Mouse (Mus musculus) MEL (cell line): Measurements from ENCODE around the gene Man2b2. TPM values are rescaled to one million over a fixed set of nuclear protein-coding genes. Genes with fewer than 3 reads are reported as not detected.

Source experiments
- DNase-seq: peaks from one replicate; pipeline ENCODE4 v3.0.0; 2011; ENCODE audit warnings: low read depth, low spot score
- H3K27ac ChIP-seq: 2 replicates; pipeline ENCODE4 v1.5.1; 2012; ENCODE audit warnings: low read depth, mild to moderate bottlenecking, control low read depth, low read length, moderate library complexity; ENCODE audit not compliant: control insufficient read depth
- H3K27me3 ChIP-seq, 2 experiments: fragments of 150-350 bp in 1 of 2; sonication (generic) in 1 of 2; 2 replicates each; pipeline ENCODE4 v1.6.1; 2012; ENCODE audit warnings: low read length in 2 of 2, mild to moderate bottlenecking in 2 of 2, improper control_type of control experiment in 1 of 2, moderate library complexity in 1 of 2; ENCODE audit not compliant: insufficient read depth in 2 of 2, control insufficient read depth in 1 of 2
- H3K36me3 ChIP-seq, 2 experiments: 2 replicates each; pipeline ENCODE4 v1.6.1; 2012 to 2014; ENCODE audit warnings: low read length in 2 of 2, improper control_type of control experiment in 1 of 2, inconsistent platforms in 1 of 2, mild to moderate bottlenecking in 1 of 2; ENCODE audit not compliant: insufficient read depth in 2 of 2, control insufficient read depth in 1 of 2
- H3K4me1 ChIP-seq, 2 experiments: fragments of 150-350 bp in 1 of 2; sonication (generic) in 1 of 2; 2 replicates each; pipeline ENCODE4 v1.6.1; 2012; ENCODE audit warnings: low read length in 2 of 2, improper control_type of control experiment in 1 of 2, mild to moderate bottlenecking in 1 of 2; ENCODE audit not compliant: insufficient read depth in 2 of 2, control insufficient read depth in 1 of 2
- H3K4me3 ChIP-seq, 2 experiments: fragments of 150-350 bp in 1 of 2; sonication (generic) in 1 of 2; 2 replicates each; pipeline ENCODE4 v1.5.1; 2012; ENCODE audit warnings: low read depth in 2 of 2, low read length in 2 of 2, mild to moderate bottlenecking in 2 of 2, moderate library complexity in 2 of 2, control low read depth in 1 of 2, improper control_type of control experiment in 1 of 2; ENCODE audit not compliant: control insufficient read depth in 1 of 2, insufficient read depth in 1 of 2
- H3K79me2 ChIP-seq: 2 replicates; pipeline ENCODE4 v1.6.1; 2012; ENCODE audit warnings: mild to moderate bottlenecking, low read length, moderate library complexity; ENCODE audit not compliant: control insufficient read depth, poor library complexity, insufficient read depth
- H3K9ac ChIP-seq: 2 replicates; pipeline ENCODE4 v1.6.1; 2012; ENCODE audit warnings: low read depth, mild to moderate bottlenecking, control low read depth, low read length, moderate library complexity; ENCODE audit not compliant: control insufficient read depth, poor library complexity, severe bottlenecking
- H3K9me3 ChIP-seq: fragments of 150-350 bp; sonication (generic); replicated peaks from 2 replicates; pipeline ENCODE4 v1.6.1; 2012; ENCODE audit warnings: mild to moderate bottlenecking, low read length, improper control_type of control experiment, moderate library complexity; ENCODE audit not compliant: insufficient read depth
- BHLHE40 ChIP-seq: IDR thresholded peaks from 2 replicates; pipeline ENCODE4 v1.6.1; 2012; ENCODE audit warnings: low read depth, mild to moderate bottlenecking, inconsistent platforms, low read length, improper control_type of control experiment, borderline replicate concordance
- CHD1 ChIP-seq: IDR thresholded peaks from 2 replicates; pipeline ENCODE4 v1.6.1; 2012; ENCODE audit warnings: low read depth, mild to moderate bottlenecking, inconsistent platforms, low read length, improper control_type of control experiment
- ETS1 ChIP-seq: IDR thresholded peaks from 2 replicates; pipeline ENCODE4 v1.6.1; 2012; ENCODE audit warnings: low read depth, mild to moderate bottlenecking, inconsistent platforms, low read length, improper control_type of control experiment, moderate library complexity
- GABPA ChIP-seq: IDR thresholded peaks from 2 replicates; pipeline ENCODE4 v1.6.1; 2012; ENCODE audit warnings: low read depth, mild to moderate bottlenecking, inconsistent platforms, low read length, improper control_type of control experiment, moderate library complexity
- HCFC1 ChIP-seq: IDR thresholded peaks from 2 replicates; pipeline ENCODE4 v1.6.1; 2012; ENCODE audit warnings: low read depth, mild to moderate bottlenecking, inconsistent platforms, low read length, improper control_type of control experiment, moderate library complexity
- JUND ChIP-seq: IDR thresholded peaks from 2 replicates; pipeline ENCODE4 v1.6.1; 2011; ENCODE audit warnings: low read depth, mild to moderate bottlenecking, improper control_type of control experiment, low read length
- KAT2A ChIP-seq: conservative IDR thresholded peaks from 2 replicates; pipeline ENCODE4 v1.6.1; 2012; ENCODE audit warnings: low read depth, low read length, improper control_type of control experiment, inconsistent platforms
- MAX ChIP-seq: IDR thresholded peaks from 2 replicates; pipeline ENCODE4 v1.6.1; 2011; ENCODE audit warnings: low read length, improper control_type of control experiment
- MEF2A ChIP-seq: IDR thresholded peaks from 2 replicates; pipeline ENCODE4 v1.6.1; 2014; ENCODE audit warnings: low read depth, mild to moderate bottlenecking, inconsistent platforms, low read length, improper control_type of control experiment; ENCODE audit not compliant: poor library complexity, insufficient replicate concordance, severe bottlenecking; ENCODE audit errors: extremely low read depth
- MXI1 ChIP-seq: IDR thresholded peaks from 2 replicates; pipeline ENCODE4 v1.6.1; 2011; ENCODE audit warnings: mild to moderate bottlenecking, low read depth, low read length, improper control_type of control experiment
- MYB ChIP-seq: IDR thresholded peaks from 2 replicates; pipeline ENCODE4 v1.6.1; 2011; ENCODE audit warnings: mild to moderate bottlenecking, low read depth, low read length, improper control_type of control experiment
- NELFE ChIP-seq: IDR thresholded peaks from 2 replicates; pipeline ENCODE4 v1.6.1; 2011; ENCODE audit warnings: low read depth, low read length, improper control_type of control experiment
- NRF1 ChIP-seq: IDR thresholded peaks from 2 replicates; pipeline ENCODE4 v1.6.1; 2014; ENCODE audit warnings: low read depth, mild to moderate bottlenecking, inconsistent platforms, low read length, improper control_type of control experiment, moderate library complexity; ENCODE audit not compliant: poor library complexity, insufficient read depth, severe bottlenecking
- SIN3A ChIP-seq: IDR thresholded peaks from 2 replicates; pipeline ENCODE4 v1.6.1; 2012; ENCODE audit warnings: low read length, improper control_type of control experiment, inconsistent platforms
- TAL1 ChIP-seq: IDR thresholded peaks from 2 replicates; pipeline ENCODE4 v1.6.1; 2012; ENCODE audit warnings: mild to moderate bottlenecking, inconsistent platforms, low read length, moderate library complexity, mixed read lengths
- ZC3H11A ChIP-seq: IDR thresholded peaks from 2 replicates; pipeline ENCODE4 v1.6.1; 2012; ENCODE audit warnings: low read depth, mild to moderate bottlenecking, inconsistent platforms, low read length, improper control_type of control experiment
- ZKSCAN1 ChIP-seq: IDR thresholded peaks from 2 replicates; pipeline ENCODE4 v1.6.1; 2012; ENCODE audit warnings: low read depth, mild to moderate bottlenecking, inconsistent platforms, low read length, improper control_type of control experiment, moderate library complexity
- ZMIZ1 ChIP-seq: IDR thresholded peaks from 2 replicates; pipeline ENCODE4 v1.6.1; 2012; ENCODE audit warnings: low read depth, mild to moderate bottlenecking, inconsistent platforms, low read length, improper control_type of control experiment, moderate library complexity
- polyA plus RNA-seq, 2 experiments: library from polyadenylated mRNA; stranded (reverse) in 1 of 2; unstranded in 1 of 2; fragments of >175 nt in 1 of 2; fragments of >200 nt in 1 of 2; gene quantifications; 2 replicates each; pipeline versions ENCODE4 v1.2.1 to v1.2.4; 2012; ENCODE audit warnings: low replicate concordance in 2 of 2, low read depth in 1 of 2; ENCODE audit not compliant: insufficient read length in 2 of 2, insufficient read depth in 1 of 2, missing spikeins in 1 of 2
- total RNA-seq: library from RNA; depleted of rRNA; stranded (reverse); fragments of 300-350 nt; gene quantifications from 2 replicates; pipeline ENCODE4 v1.2.3, GENCODE M21; 2012

Man2b2 gene
- total and polyA plus RNA-seq, 3 experiments = 9.3 to 37.1 TPM; not detected in 1

- Histone ChIP-seq H3K79me2 (no peaks in the 10 kb centered on the region), H3K9me3 (no peaks in the 10 kb centered on the region), H3K9ac (no peak overlapping the region), H3K4me3 (no peak overlapping the region), H3K27me3 (no peaks in the 10 kb centered on the region), H3K4me1 (no peaks in the 10 kb centered on the region), H3K27ac (no peak overlapping the region), H3K36me3 (no peaks in the 10 kb centered on the region)
- DNase-seq = no peak
- no peak for TF ChIP-seq MXI1
- no peak for TF ChIP-seq SIN3A
- no peak for TF ChIP-seq JUND
- TF ChIP-seq MEF2A = no peak
- TF ChIP-seq GABPA = no peak
- no peak for TF ChIP-seq BHLHE40
- TF ChIP-seq TAL1 = no peak
- TF ChIP-seq ETS1 = no peak
- no peak for TF ChIP-seq CHD1
- no peak for TF ChIP-seq ZKSCAN1
- no peak for TF ChIP-seq MAX
- no peak for TF ChIP-seq ZMIZ1
- TF ChIP-seq NELFE = no peak
- TF ChIP-seq KAT2A = no peak
- no peak for TF ChIP-seq HCFC1
- no peak for TF ChIP-seq ZC3H11A
- TF ChIP-seq NRF1 = no peak
These were observed 45.5 kb upstream of the Man2b2 start for GRCm38 (mm10) chr5:36875956-36876355.

- Histone ChIP-seq H3K79me2 (no peaks in the 10 kb centered on the region), H3K27me3 (no peaks in the 10 kb centered on the region), H3K9ac (no peak overlapping the region), H3K9me3 (no peaks in the 10 kb centered on the region), H3K36me3 (no peaks in the 10 kb centered on the region)
- no peak for DNase-seq
- TF ChIP-seq MYB = no peak
- no peak for TF ChIP-seq ZKSCAN1
- TF ChIP-seq, all 39 proteins: peak for 0
- Histone ChIP-seq H3K27ac (no peak overlapping the region), H3K4me3 (no peak overlapping the region), H3K4me1 (no peaks in the 10 kb centered on the region)
These were observed 40.5 kb upstream of the Man2b2 start for GRCm38 (mm10) chr5:36870916-36871315.
